Mouse (Mus musculus): ENCODE measurements around the gene Rasl2-9. TPM values are rescaled to one million over a fixed set of nuclear protein-coding genes. Genes with fewer than 3 reads are reported as not detected.

Gene Rasl2-9
- polyA plus RNA-seq, 2 experiments = 0.28 to 0.38 TPM

GRCm38 (mm10) chr7:5087886-5088285 is 37.9 kb downstream of the Rasl2-9 start:
- H3K27me3 ChIP-seq (ENCODE audit: control insufficient read depth, insufficient read depth, low read length) = no peaks in the 10 kb centered on the region
- H3K36me3 ChIP-seq (replicated peaks; ENCODE audit: control insufficient read depth, insufficient read depth, low read depth) = peaks cover 78% of the 10 kb centered on the region
- 74% methylated on average over 4 of the region's 4 CpGs for WGBS (ENCODE audit: insufficient replicate concordance)
- H3K4me2 ChIP-seq (ENCODE audit: low read depth) = no peak overlapping the region
- H3K4me1 ChIP-seq (replicated peaks; ENCODE audit: control insufficient read depth in 2 of 2, insufficient read depth in 2 of 2, low read length in 1 of 2) = peaks cover 0 to 11% of the 10 kb centered on the region in 2 experiments; a peak in 2 of 4 replicates
- no peak overlapping the region for H3K27ac ChIP-seq
- H3K4me3 ChIP-seq (ENCODE audit: insufficient read depth in 1 of 2, low read depth in 2 of 2, low read length in 2 of 2) = no peak overlapping the region
- DNase-seq (ENCODE audit: low read depth in 3 of 3, low spot score in 3 of 3) (no peak), ATAC-seq (ENCODE audit: insufficient read depth) (no peak)
- no peak overlapping the region for H3K9ac ChIP-seq (replicated peaks)
- TF ChIP-seq CTCF (IDR thresholded peaks at IDR 0.05; ENCODE audit: low read depth) = no peak
- TF ChIP-seq EP300 (IDR thresholded peaks at IDR 0.05; ENCODE audit: low read depth) = no peak
- H3K9me3 ChIP-seq (ENCODE audit: control insufficient read depth, low read length) = no peaks in the 10 kb centered on the region

GRCm38 (mm10) chr7:5086921-5087440 is 38.8 kb downstream of the Rasl2-9 start:
- DNase-seq (ENCODE audit: low read depth in 3 of 3, low spot score in 3 of 3) (no peak), ATAC-seq (ENCODE audit: insufficient read depth) (no peak)
- peaks cover 6 to 17% of the 10 kb centered on the region in 2 experiments for H3K4me1 ChIP-seq (replicated peaks; ENCODE audit: control insufficient read depth in 2 of 2, insufficient read depth in 2 of 2, low read length in 1 of 2)
- no peaks in the 10 kb centered on the region for H3K9me3 ChIP-seq (ENCODE audit: control insufficient read depth, low read length)
- H3K4me3 ChIP-seq (ENCODE audit: insufficient read depth in 1 of 2, low read depth in 2 of 2, low read length in 2 of 2) = no peak overlapping the region
- no peak overlapping the region for H3K9ac ChIP-seq (replicated peaks)
- H3K36me3 ChIP-seq (replicated peaks; ENCODE audit: control insufficient read depth, insufficient read depth, low read depth) = peaks cover 75% of the 10 kb centered on the region
- TF ChIP-seq CTCF (IDR thresholded peaks at IDR 0.05; ENCODE audit: low read depth) = no peak
- no peak for TF ChIP-seq EP300 (IDR thresholded peaks at IDR 0.05; ENCODE audit: low read depth)
- H3K4me2 ChIP-seq (ENCODE audit: low read depth) = no peak overlapping the region
- WGBS (ENCODE audit: insufficient replicate concordance) = 77% methylated on average over 5 of the region's 5 CpGs
- H3K27me3 ChIP-seq (ENCODE audit: control insufficient read depth, insufficient read depth, low read length) = no peaks in the 10 kb centered on the region
- no peak overlapping the region for H3K27ac ChIP-seq

- Histone ChIP-seq H3K36me3 (replicated peaks; ENCODE audit: control insufficient read depth, insufficient read depth, low read depth) (peaks cover 66% of the 10 kb centered on the region), H3K9me3 (ENCODE audit: control insufficient read depth, low read length) (no peaks in the 10 kb centered on the region), H3K27ac (no peak overlapping the region), H3K4me2 (ENCODE audit: low read depth) (no peak overlapping the region), H3K4me3 (ENCODE audit: insufficient read depth in 1 of 2, low read depth in 2 of 2, low read length in 2 of 2) (no peak overlapping the region), H3K4me1 (replicated peaks; ENCODE audit: control insufficient read depth in 2 of 2, insufficient read depth in 2 of 2, low read length in 1 of 2) (peaks cover 8 to 20% of the 10 kb centered on the region in 2 experiments), H3K9ac (replicated peaks) (no peak overlapping the region), H3K27me3 (ENCODE audit: control insufficient read depth, insufficient read depth, low read length) (no peaks in the 10 kb centered on the region)
- DNase-seq (ENCODE audit: low read depth in 3 of 3, low spot score in 3 of 3) = no peak
- ATAC-seq (ENCODE audit: insufficient read depth) = no peak
- no peak for TF ChIP-seq EP300 (IDR thresholded peaks at IDR 0.05; ENCODE audit: low read depth)
- no peak for TF ChIP-seq CTCF (IDR thresholded peaks at IDR 0.05; ENCODE audit: low read depth)
- WGBS (ENCODE audit: insufficient replicate concordance) = 38% methylated on average over 1 of the region's 1 CpGs
These were observed 40.2 kb downstream of the Rasl2-9 start for GRCm38 (mm10) chr7:5085512-5085911.

- TF ChIP-seq EP300 (IDR thresholded peaks at IDR 0.05; ENCODE audit: low read depth) = no peak
- no peak for TF ChIP-seq CTCF (IDR thresholded peaks at IDR 0.05; ENCODE audit: low read depth)
- DNase-seq (ENCODE audit: low read depth in 3 of 3, low spot score in 3 of 3) (no peak), ATAC-seq (ENCODE audit: insufficient read depth) (no peak)
- no peaks in the 10 kb centered on the region for H3K9me3 ChIP-seq (ENCODE audit: control insufficient read depth, low read length)
- peak overlapping the region; percentile 31; the same call in 1 of the 2 replicates for H3K9ac ChIP-seq (replicated peaks)
- H3K4me1 ChIP-seq (replicated peaks; ENCODE audit: control insufficient read depth in 2 of 2, insufficient read depth in 2 of 2, low read length in 1 of 2) = peaks cover 8 to 20% of the 10 kb centered on the region in 2 experiments
- 81% methylated on average over 18 of the region's 18 CpGs for WGBS (ENCODE audit: insufficient replicate concordance)
- H3K4me3 ChIP-seq (ENCODE audit: insufficient read depth in 1 of 2, low read depth in 2 of 2, low read length in 2 of 2) = 0 out of 4 replicates have a peak overlapping the region, but pooled peaks of 1 of the 2 experiments have one; percentile 12
- peaks cover 56% of the 10 kb centered on the region for H3K36me3 ChIP-seq (replicated peaks; ENCODE audit: control insufficient read depth, insufficient read depth, low read depth)
- peak overlapping the region; percentile 92 for H3K4me2 ChIP-seq (ENCODE audit: low read depth)
- H3K27ac ChIP-seq = no peak overlapping the region; the same call in 1 of the 2 replicates
- H3K27me3 ChIP-seq (ENCODE audit: control insufficient read depth, insufficient read depth, low read length) = no peaks in the 10 kb centered on the region
These were observed 42.2 kb downstream of the Rasl2-9 start for GRCm38 (mm10) chr7:5083325-5084105.

GRCm38 (mm10) chr7:5081939-5082338 is 43.8 kb downstream of the Rasl2-9 start:
- WGBS (ENCODE audit: insufficient replicate concordance) = 90% methylated on average over 2 of the region's 2 CpGs
- no peak for ATAC-seq (ENCODE audit: insufficient read depth)

More at GRCm38 (mm10) chr7:5081939-5082338, 43.8 kb downstream of the Rasl2-9 start:
- peak overlapping the region; percentile 92 for H3K4me2 ChIP-seq (ENCODE audit: low read depth)
- peaks cover 60% of the 10 kb centered on the region for H3K36me3 ChIP-seq (replicated peaks; ENCODE audit: control insufficient read depth, insufficient read depth, low read depth)
- H3K27me3 ChIP-seq (ENCODE audit: control insufficient read depth, insufficient read depth, low read length) = no peaks in the 10 kb centered on the region
- peak overlapping the region; percentile 90 to 100 for H3K4me3 ChIP-seq (ENCODE audit: insufficient read depth in 1 of 2, low read depth in 2 of 2, low read length in 2 of 2)
- no peaks in the 10 kb centered on the region for H3K9me3 ChIP-seq (ENCODE audit: control insufficient read depth, low read length)
- peak overlapping the region; percentile 92 for H3K9ac ChIP-seq (replicated peaks)
- H3K4me1 ChIP-seq (replicated peaks; ENCODE audit: control insufficient read depth in 2 of 2, insufficient read depth in 2 of 2, low read length in 1 of 2) = peaks cover 11 to 23% of the 10 kb centered on the region in 2 experiments
- no peak for DNase-seq (ENCODE audit: low read depth in 3 of 3, low spot score in 3 of 3)
- H3K27ac ChIP-seq = peak overlapping the region; percentile 92
- TF ChIP-seq CTCF (IDR thresholded peaks at IDR 0.05; ENCODE audit: low read depth) (no peak), EP300 (IDR thresholded peaks at IDR 0.05; ENCODE audit: low read depth) (no peak)
